Mouse (Mus musculus): ENCODE data around the gene Mfsd4b1. TPM values are rescaled to one million over a fixed set of nuclear protein-coding genes. Genes with fewer than 3 reads are reported as not detected.
A peak's percentile ranks its signal among the peaks of the same experiment; 100 is the strongest.
"Not testable (repeated sequence)": the region's sequence is repeated elsewhere in the genome, so short reads cannot be mapped to it uniquely, and the experiment has no call there.

The Mfsd4b1 gene
- polyA plus RNA-seq, 1 experiment from 2014 or later: 0.18 TPM

DNA sequence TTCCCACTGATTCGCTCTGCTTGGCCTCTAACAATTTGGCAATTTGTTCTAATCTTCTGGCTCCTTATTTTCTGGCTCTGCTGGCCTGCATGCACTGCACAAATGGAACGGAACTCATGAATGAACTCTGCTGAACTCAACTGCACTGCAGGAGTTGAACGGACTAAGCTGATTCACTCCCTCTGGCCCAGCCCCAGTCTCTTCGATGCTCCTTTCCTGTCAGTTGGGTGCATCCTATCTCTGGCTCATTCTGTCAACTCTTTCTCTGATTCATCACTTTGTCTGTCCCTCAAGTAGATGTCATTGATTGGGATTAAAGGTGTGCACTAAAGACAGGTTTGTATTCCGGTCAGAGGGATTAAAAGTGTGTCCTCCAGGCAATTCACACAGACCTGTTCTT lies 1.5 kb upstream of the Mfsd4b1 start:
- Histone ChIP-seq H3K9me3 (no peaks in the 10 kb centered on the region), H3K4me1 (peaks cover 10% of the 10 kb centered on the region; the same call in 1 of the 2 replicates), H3K36me3 (no peaks in the 10 kb centered on the region), H3K27me3 (ENCODE audit: insufficient read depth, poor library complexity, severe bottlenecking) (peaks cover 15% of the 10 kb centered on the region; the same call in 1 of the 2 replicates), H3K27ac (no peak overlapping the region), H3K4me3 (no peak overlapping the region)
- 91% methylated on average over 5 of the region's 5 CpGs for WGBS
- peak; percentile 61 for DNase-seq (ENCODE audit: low spot score)

DNA sequence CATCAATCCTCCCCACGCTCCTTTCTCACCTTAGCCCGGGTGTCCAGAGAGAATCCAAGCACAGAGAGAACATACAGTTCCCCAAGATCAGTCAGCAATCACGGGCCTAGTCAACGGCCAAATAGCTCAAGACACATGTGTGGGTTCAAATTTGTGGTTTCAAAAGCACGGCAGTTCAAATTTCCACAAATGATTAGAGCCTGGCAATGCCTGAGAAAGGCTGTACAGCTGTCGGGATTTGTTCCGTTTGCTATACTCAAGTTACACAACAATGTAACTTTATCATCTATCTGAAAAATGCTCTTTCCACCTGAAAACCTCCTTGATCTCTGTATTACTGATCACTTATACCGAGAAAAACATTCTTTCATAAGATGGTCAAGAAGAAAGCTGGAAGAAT lies 492 bp upstream of the Mfsd4b1 start:
- Histone ChIP-seq H3K9me3 (no peaks in the 10 kb centered on the region), H3K36me3 (no peaks in the 10 kb centered on the region), H3K4me3 (peak overlapping the region; percentile 78), H3K27me3 (ENCODE audit: insufficient read depth, poor library complexity, severe bottlenecking) (peaks cover 16% of the 10 kb centered on the region; the same call in 1 of the 2 replicates), H3K4me1 (peaks cover 10% of the 10 kb centered on the region; the same call in 1 of the 2 replicates), H3K27ac (peak overlapping the region; percentile 83; the same call in 1 of the 2 replicates)
- no peak for DNase-seq (ENCODE audit: low spot score)
- 72% methylated on average over 8 of the region's 8 CpGs for WGBS

DNA sequence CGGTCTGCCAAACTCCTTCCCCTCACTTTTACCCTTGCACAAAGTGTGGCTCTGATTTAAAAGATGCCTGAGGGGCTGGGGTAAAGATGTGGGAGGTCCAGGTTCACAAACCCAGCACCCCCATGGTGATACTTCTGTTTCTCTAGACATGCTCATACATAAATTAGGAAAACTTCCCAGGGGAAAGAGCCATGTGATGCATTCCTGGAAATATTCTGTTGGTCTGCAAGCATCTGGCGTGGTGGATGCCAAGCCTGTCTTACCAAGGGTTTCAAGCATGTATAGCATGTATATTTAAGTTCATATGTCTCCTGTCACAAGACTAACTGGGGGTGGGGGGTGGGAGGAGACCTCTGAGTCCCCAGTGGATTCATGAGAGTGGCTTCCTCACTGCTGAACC lies 4.7 kb downstream of the Mfsd4b1 start:
- Histone ChIP-seq H3K27ac (no peak overlapping the region), H3K9me3 (no peaks in the 10 kb centered on the region), H3K27me3 (ENCODE audit: insufficient read depth, poor library complexity, severe bottlenecking) (peaks cover 16% of the 10 kb centered on the region; the same call in 1 of the 2 replicates), H3K36me3 (no peaks in the 10 kb centered on the region), H3K4me1 (peaks cover 9% of the 10 kb centered on the region; the same call in 1 of the 2 replicates), H3K4me3 (no peak overlapping the region)
- WGBS: 57% methylated on average over 2 of the region's 2 CpGs
- no peak for DNase-seq (ENCODE audit: low spot score)

DNA sequence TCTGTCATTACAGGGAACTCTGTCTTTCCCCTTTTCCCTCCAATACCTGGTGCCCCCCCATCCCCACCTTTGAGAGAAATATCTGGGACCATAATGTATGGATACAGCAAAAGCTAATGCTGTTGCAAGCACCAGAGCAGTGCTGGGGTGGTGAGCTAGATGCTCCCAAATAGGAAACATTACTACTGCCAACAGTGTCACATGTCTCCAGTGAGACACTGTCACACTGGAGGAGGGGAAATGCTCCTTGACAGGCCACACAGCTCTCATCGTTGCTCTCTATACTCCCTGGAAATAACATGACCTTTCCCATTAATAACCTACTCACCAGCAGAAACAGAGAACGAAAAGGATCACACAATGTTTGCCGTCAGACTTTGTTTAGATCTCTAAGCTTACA lies 5.6 kb downstream of the Mfsd4b1 start:
- Histone ChIP-seq H3K27ac (no peak overlapping the region), H3K4me3 (no peak overlapping the region)
- DNase-seq (ENCODE audit: low spot score): no peak

DNA sequence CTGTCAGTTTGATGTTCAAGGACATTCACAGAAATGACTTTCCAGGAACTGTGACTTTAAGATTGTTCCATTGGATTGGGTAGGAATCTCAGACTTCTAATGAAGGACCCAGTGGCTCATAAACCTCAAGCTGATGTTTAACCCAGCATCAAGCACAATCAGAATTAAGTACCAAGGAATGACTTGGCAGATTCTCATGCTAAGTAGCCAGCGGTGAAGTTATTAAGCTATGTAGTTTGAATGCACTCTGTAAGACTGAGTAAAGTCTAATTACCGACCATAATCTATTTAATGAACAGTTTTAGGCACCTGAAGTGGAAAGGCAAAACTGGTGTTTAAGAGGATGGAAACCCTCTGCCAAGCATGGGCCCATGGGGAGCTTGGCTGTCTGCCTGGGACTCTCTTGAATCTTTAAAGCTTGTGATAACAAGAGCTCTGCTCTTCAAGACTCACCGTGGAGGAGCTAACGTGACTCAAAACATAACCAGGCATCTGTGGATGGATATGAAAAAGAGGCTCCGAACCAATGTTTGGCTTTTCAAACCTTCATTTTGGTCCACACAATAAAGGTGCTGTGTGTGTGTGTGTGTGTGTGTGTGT lies 6.7 kb downstream of the Mfsd4b1 start:
- no peak for DNase-seq (ENCODE audit: low spot score)
- no peaks in the 10 kb centered on the region for H3K4me1 ChIP-seq
- 73% methylated on average over 5 of the region's 5 CpGs for WGBS
- H3K4me3 ChIP-seq: no peak overlapping the region
- H3K36me3 ChIP-seq: no peaks in the 10 kb centered on the region
- no peaks in the 10 kb centered on the region for H3K9me3 ChIP-seq
- H3K27me3 ChIP-seq (ENCODE audit: insufficient read depth, poor library complexity, severe bottlenecking): peaks cover 9% of the 10 kb centered on the region; the same call in 1 of the 2 replicates
- H3K27ac ChIP-seq: no peak overlapping the region

More for the DNA sequence above, 5.6 kb downstream of the Mfsd4b1 start:
- 66% methylated on average over 3 of the region's 3 CpGs for WGBS
- Histone ChIP-seq H3K4me1 (no peaks in the 10 kb centered on the region), H3K9me3 (no peaks in the 10 kb centered on the region), H3K36me3 (no peaks in the 10 kb centered on the region), H3K27me3 (ENCODE audit: insufficient read depth, poor library complexity, severe bottlenecking) (peaks cover 16% of the 10 kb centered on the region; the same call in 1 of the 2 replicates)

DNA sequence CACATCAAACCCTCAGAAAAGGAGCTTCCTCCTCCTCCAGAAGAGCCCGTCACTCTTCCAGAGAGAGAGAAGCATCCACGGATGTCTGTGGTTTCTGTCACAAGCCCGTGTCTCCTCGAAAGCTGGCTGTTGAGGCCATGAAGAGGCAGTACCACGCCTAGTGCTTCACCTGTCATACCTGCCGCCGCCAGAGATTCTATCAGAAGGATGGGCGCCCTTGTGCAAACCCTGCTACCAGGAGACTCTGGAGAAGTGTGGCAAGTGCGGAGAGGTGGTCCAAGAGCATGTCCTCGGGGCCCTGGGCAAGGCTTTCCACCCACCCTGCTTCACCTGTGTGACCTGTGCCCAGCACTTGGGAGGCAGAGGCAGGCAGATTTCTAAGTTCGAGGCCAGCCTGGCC lies 15.5 kb downstream of the Mfsd4b1 start:
- Histone ChIP-seq H3K36me3 (no peaks in the 10 kb centered on the region), H3K27ac (no peak overlapping the region), H3K4me3 (no peak overlapping the region), H3K27me3 (ENCODE audit: insufficient read depth, poor library complexity, severe bottlenecking) (no peaks in the 10 kb centered on the region), H3K9me3 (no peaks in the 10 kb centered on the region), H3K4me1 (peaks cover 5% of the 10 kb centered on the region; the same call in 1 of the 2 replicates)
- no peak for DNase-seq (ENCODE audit: low spot score)
- WGBS: 82% methylated on average over 11 of the region's 11 CpGs

DNA sequence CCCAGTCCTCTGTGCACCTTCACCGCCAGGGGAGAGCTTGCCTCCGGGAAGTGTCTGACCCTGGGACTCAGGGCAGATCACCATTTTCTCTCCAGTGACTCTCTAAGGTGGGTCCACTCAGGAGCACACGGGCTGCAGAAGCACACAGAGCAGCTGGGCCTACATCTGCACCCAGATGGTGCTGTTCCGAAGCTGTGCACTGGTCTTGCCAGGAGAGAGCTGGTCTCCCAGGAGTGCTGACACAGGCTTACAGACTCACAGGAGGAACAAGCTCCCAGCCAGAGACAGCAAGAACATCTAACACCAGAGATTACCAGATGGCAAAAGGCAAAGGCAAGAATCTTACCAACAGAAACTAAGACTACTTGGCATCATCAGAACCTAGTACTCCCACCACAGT lies 16.2 kb downstream of the Mfsd4b1 start:
- DNase-seq (ENCODE audit: low spot score); H3K27ac ChIP-seq; H3K4me1 ChIP-seq; H3K27me3 ChIP-seq (ENCODE audit: insufficient read depth, poor library complexity, severe bottlenecking); H3K36me3 ChIP-seq; H3K9me3 ChIP-seq; H3K4me3 ChIP-seq: not testable (repeated sequence)
- 62% methylated on average over 4 of the region's 4 CpGs for WGBS

DNA sequence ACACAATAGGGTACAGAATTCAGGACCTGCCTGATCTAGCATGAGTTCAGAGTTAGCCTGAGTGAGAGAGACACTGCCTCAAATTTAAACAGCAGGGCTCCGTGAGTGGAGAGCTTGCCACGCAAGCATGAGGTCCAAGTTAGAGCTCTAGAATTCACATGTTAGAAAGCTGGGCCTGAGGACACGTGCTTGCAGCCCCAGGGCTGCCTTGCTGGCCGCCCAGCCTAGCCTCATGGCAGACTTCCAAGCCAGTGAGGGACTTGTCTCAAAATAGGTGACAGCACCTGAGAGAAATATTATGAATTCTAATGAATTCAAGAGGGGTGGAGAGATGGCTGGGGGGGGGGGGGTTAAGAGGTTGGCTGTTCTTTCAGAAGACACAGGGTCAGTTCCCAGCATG lies 17.1 kb downstream of the Mfsd4b1 start:
- H3K9me3 ChIP-seq: no peaks in the 10 kb centered on the region
- H3K4me3 ChIP-seq: no peak overlapping the region
- H3K27ac ChIP-seq: no peak overlapping the region
- no peaks in the 10 kb centered on the region for H3K36me3 ChIP-seq
- H3K27me3 ChIP-seq (ENCODE audit: insufficient read depth, poor library complexity, severe bottlenecking): no peaks in the 10 kb centered on the region
- H3K4me1 ChIP-seq: peaks cover 5% of the 10 kb centered on the region; the same call in 1 of the 2 replicates
- no peak for DNase-seq (ENCODE audit: low spot score)
- 84% methylated on average over 4 of the region's 4 CpGs for WGBS

DNA sequence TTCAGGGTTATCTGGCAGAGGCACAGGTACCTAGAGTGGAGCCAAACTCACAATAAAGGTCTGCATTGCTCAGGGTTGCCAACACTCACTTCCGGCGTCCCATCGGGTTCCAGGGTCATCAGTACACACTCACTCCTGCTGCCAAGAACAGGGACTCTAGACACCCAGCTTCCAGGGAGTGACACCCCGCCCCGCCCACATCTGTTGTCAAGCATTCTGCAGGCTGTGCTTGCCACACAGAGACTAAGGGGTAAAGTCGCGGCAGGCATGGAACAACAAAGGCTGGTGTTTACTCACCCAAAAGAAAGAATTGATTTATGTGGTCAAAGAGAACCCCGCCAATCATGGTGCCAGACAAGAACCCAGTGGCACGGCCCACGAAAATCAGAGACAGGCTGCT lies 18.1 kb downstream of the Mfsd4b1 start:
- peaks cover 5% of the 10 kb centered on the region; the same call in 1 of the 2 replicates for H3K4me1 ChIP-seq
- DNase-seq (ENCODE audit: low spot score): no peak
- H3K27ac ChIP-seq: no peak overlapping the region
- no peaks in the 10 kb centered on the region for H3K36me3 ChIP-seq
- no peak overlapping the region for H3K4me3 ChIP-seq
- no peaks in the 10 kb centered on the region for H3K27me3 ChIP-seq (ENCODE audit: insufficient read depth, poor library complexity, severe bottlenecking)
- WGBS: 79% methylated on average over 10 of the region's 10 CpGs
- no peaks in the 10 kb centered on the region for H3K9me3 ChIP-seq

DNA sequence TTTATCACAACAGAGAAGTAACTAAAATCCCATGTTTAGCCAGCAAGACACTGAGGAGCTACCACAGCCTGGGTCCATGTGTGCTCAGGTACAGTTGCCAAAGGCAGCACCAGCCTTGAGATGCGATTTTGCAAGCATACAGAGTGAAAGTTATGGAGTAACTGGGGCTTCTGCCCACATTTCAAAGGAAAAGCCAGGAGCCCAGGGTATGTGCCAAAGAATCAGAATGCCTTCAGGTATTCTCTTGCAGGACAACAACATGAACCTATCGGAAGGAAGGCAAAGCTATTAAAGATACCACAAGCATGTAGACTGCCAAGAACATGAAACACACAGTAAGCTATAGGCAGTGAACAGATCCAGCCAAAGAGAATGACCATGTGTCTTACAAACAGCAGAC lies 24.3 kb downstream of the Mfsd4b1 start:
- WGBS: 78% methylated on average over 2 of the region's 2 CpGs
- no peak overlapping the region for H3K4me3 ChIP-seq
- no peaks in the 10 kb centered on the region for H3K9me3 ChIP-seq
- no peaks in the 10 kb centered on the region for H3K36me3 ChIP-seq
- no peaks in the 10 kb centered on the region for H3K27me3 ChIP-seq (ENCODE audit: insufficient read depth, poor library complexity, severe bottlenecking)
- H3K27ac ChIP-seq: no peak overlapping the region
- no peak for DNase-seq (ENCODE audit: low spot score)
- H3K4me1 ChIP-seq: peaks cover 3% of the 10 kb centered on the region; the same call in 1 of the 2 replicates

DNA sequence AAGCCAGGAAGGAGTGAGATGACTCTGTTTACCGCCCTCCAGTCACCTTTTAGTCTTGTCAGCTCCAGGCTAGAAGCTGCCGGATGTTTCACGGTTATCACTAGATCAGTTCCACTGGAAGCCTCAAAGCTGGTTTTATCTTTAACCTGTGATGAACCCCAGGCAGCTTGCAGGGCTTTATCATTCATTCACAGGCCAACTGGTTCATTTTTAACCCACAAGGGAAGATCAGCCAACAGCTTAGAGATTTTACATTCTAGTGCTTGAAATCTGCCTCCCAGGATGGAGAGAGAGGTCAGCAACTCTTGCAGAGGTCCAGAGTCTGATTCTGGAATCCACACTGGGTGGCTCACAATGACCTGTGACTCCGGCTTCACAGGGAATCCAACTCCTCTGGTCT lies 33.9 kb downstream of the Mfsd4b1 start:
- Histone ChIP-seq H3K9me3 (no peaks in the 10 kb centered on the region), H3K27me3 (ENCODE audit: insufficient read depth, poor library complexity, severe bottlenecking) (no peaks in the 10 kb centered on the region), H3K4me3 (no peak overlapping the region), H3K4me1 (peaks cover 7% of the 10 kb centered on the region; the same call in 1 of the 2 replicates), H3K36me3 (no peaks in the 10 kb centered on the region), H3K27ac (no peak overlapping the region; the same call in 1 of the 2 replicates)
- 27% methylated on average over 4 of the region's 4 CpGs for WGBS
- no peak for DNase-seq (ENCODE audit: low spot score)

DNA sequence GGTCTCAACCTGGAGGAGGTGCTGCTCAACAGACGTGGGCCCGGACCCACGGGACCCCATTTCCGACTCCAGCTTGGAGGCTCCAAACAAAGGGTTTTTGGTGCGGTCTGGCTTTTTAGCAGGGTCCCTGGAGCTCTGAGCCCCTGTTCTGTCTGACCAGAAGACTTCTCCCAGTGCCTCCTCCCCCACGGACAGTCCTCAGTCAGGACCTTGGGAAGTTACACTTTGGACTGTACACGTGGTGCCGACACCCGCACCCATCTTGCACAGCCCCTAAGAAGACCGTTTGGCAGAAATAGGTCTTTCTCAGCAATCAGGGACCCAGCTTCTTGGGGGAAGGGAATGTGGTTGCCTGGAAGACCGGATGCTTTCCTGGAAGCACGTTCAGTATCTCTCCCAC lies 38.6 kb downstream of the Mfsd4b1 start, which contains the start of gene Mfsd4b5:
Gene Mfsd4b5 (minus strand): TSS at position 181 of the 400 bp plus-strand sequence.
- 82% methylated on average over 12 of the region's 12 CpGs for WGBS
- no peak for DNase-seq (ENCODE audit: low spot score)
- Histone ChIP-seq H3K36me3 (no peaks in the 10 kb centered on the region), H3K27ac (no peak within 1 kb of the TSS), H3K4me3 (no peak within 1 kb of the TSS), H3K27me3 (ENCODE audit: insufficient read depth, poor library complexity, severe bottlenecking) (no peaks in the 10 kb centered on the region), H3K9me3 (no peaks in the 10 kb centered on the region), H3K4me1 (peaks cover 7% of the 10 kb centered on the region; the same call in 1 of the 2 replicates)

DNA sequence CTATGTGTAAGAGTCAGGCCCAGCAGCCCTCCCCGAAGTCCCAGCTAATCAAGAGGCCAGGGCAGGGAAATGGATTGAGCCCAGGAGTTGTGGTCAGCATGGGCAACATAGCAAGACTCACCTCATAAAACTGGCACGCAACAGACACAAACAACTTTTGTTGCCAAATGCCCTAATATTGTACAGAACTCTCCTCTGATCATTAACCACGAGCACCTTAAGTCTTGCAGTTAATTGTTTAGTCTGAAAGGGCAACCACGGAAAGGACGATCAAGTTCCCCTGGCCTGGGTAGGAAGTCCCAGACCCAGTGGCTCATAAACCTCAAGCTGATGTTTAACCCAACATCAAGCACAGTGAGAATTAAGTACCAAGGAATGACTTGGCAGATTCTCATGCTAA lies 42.5 kb downstream of the Mfsd4b1 start:
- H3K4me1 ChIP-seq: no peaks in the 10 kb centered on the region
- 71% methylated on average over 5 of the region's 5 CpGs for WGBS

More for the DNA sequence above, 42.5 kb downstream of the Mfsd4b1 start:
- H3K36me3 ChIP-seq: no peaks in the 10 kb centered on the region
- no peak overlapping the region for H3K4me3 ChIP-seq
- H3K9me3 ChIP-seq: peaks cover 6% of the 10 kb centered on the region; the same call in 1 of the 2 replicates
- no peaks in the 10 kb centered on the region for H3K27me3 ChIP-seq (ENCODE audit: insufficient read depth, poor library complexity, severe bottlenecking)
- no peak overlapping the region for H3K27ac ChIP-seq
- no peak for DNase-seq (ENCODE audit: low spot score)

Measured in heart, embryonic 10.5 days (tissue).